Mouse (Mus musculus) natural killer cell, adult 2 months (primary cell): ENCODE measurements around the gene Reg4.

Experiments
- DNase-seq, 2 experiments: peaks; one replicate each; pipeline ENCODE4 v3.0.0; 2022; ENCODE audit warnings: low spot score in 2 of 2

Reg4 gene

DNA sequence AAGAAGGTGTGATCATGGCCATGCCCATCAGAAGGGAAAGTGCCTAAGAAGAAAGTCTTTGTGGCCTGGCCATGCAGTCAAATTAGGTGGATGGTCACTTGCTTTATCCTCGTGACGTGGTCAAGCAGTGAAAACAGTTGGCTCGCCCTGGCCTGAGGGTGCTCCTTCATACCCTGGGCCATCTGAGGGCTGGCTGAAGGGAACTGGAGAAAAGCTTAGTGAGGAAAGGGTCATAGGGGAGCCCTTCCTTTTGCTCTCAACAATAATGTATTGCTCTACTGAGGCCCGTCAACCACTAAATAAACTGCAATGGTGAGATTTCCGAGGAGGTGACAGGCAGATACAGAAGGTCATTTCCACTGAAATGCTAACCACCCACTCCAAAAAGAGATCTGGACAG, 15.3 kb downstream of the Reg4 start:
- DNase-seq = no peak

DNA sequence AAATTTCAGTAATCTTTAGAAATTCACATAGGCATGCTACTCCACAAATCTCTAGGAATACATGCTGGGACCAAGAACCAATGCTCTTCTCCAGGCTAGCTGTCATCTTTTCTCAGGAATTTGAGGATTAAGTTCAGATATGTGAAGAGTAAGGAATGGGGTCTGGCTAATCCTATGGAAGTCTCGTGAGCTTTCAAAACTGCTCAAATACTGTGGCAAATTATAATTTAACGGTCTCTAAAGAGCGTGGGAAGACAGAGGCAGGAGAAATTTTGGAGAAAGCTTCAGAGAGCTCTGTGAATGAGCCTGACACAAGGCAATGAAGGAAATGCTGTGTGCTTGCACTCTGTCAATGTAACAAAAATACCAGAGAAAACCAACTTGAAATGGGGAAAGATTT, 16.2 kb downstream of the Reg4 start:
- no peak for DNase-seq

DNA sequence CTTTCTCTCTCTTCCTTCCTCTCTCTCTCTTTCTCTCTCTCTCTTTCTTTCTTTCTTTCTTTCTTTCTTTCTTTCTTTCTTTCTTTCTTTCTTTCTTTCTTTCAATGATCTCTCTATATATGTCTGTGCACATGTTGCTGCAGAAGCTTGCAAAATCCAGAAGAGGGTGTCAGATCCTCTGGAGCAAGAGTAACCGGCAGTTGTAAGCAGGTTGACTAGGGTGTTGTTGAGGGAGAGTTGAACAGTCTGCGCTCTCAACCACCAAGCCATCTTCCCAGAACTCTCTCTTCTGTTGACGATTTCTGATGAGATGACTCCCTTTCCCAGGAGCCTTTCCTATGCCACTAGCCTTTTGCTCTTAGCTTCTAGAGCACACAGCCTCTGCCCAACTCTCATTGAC, 20.1 kb downstream of the Reg4 start:
- DNase-seq = no peak

DNA sequence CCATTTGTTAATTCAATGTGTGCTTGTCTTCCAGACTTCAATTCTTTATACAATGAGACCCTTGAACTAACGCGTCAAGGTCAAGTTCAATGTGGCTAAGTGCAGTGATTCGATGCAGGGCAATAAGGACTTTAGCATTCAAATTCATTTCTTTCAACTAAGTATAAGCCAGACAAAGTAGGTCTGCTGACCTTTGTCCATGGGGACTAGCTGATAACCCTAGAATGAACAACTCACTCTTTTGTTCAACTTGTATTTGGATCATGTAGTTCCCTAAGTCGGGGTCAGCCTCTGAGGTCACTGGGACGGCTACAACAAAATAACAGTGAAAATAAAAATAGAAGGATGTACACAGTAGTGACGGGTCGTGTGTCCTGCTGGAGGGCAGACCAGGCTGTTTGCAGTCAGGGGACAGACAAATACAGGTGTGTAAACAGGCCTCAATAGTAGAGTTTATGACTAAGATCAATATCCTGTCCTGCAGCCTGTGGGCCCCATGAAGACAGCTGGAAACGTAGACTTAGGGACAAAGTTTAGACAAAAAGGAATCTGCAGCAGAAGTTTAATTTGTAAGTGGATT, 20.6 kb downstream of the Reg4 start:
- DNase-seq = no peak

DNA sequence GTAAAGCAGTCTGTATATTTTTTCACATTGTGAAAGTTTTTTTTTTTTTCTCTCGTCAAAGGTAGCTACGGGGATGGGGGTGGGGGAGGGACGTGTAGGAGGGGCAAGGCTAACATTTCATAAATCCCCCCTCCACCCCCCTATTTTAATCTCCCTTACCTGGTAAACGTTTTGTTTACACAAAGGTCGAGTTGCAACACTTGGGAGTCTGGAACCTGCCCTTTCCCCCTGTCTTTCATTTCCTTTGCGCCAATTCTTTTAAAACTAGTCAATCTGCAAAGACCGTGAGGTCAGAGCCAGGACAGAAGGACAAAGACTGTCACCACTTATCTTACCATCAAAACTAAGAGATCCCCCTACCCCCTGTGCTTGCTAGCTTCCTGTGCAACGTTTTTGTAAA, 23.9 kb downstream of the Reg4 start:
- DNase-seq = no peak

DNA sequence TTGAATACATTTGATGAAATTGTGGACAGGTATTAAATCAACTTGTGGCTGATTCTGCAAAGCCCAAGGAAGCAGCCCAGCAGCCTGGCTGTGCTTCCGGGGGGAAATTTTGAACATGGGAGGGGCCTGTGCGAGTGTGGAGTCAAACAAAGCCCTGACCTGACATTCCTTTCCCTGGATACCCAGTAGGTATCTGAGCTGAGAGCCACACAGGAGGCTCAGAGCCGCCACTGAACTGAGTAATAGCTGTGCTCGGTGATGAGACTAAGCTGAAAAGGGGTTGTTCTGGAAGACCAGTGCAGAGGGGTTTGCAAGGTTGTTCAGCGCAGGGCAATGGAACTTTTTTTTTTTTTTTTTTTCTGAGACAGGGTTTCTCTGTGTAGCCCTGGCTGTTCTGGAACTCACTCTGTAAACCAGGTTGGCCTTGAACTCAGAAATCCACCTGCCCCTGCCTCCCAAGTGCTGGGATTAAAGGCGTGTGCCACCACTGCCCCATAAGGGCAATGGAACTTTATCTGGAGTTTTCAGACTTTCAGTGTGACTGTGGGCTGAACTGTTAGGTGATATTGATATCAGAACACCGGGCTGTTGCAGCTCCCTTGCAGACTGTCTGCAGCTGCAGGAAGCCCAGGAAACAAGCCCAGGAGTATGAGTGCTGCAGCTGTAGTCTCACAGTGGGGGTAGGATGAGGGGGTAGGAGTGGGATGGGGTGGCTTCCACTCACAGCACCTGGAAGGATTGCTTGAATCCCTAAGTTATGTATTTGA, 25.2 kb downstream of the Reg4 start:
- DNase-seq = no peak

DNA sequence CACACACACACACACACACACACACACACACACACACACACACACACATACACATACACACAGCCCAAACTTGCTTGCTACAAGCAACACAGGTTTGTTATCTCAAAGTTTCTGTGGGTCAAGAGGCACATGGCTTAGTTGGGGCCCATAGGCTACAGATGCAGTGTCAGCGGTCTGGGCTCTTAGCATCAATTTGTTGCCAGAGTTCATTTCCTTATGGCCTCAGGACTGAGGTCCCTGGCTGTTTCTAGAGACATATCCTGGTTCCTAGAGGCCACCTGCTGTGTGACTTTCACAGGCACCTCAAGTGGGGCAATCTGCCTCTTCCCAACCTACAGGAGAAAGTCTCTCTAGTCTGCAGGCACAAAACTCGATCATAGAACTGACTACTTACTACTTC, 27.4 kb downstream of the Reg4 start:
- no peak for DNase-seq

DNA sequence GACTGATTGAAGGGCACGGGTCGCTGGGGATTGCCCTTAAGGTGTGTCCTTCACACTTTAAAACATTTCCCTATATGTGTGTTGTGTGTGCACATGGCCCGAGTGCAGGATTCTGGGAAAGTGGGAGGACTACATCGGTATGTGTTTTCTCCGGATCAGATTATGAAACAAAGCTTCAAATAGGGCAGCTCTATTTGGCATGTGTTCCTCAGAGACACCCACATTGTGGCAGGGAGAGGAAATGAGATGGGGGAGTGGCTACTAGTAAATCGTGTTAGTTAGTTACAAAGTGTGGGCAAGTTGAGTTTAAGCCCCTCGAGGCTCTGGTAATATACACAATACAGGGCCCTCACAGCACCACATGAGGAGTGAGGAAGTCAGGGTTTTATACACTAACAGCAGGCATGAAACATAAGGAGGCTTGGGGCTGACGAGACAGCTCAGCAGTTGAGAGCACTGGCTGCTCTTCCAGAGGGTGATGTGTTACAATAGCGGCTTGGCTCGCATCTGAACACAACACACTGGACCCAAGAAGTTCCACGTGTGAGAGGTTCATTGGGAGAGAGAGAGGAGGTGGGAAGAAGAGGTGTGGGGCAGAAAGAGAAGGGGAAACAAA, 28.0 kb downstream of the Reg4 start:
- DNase-seq = no peak

DNA sequence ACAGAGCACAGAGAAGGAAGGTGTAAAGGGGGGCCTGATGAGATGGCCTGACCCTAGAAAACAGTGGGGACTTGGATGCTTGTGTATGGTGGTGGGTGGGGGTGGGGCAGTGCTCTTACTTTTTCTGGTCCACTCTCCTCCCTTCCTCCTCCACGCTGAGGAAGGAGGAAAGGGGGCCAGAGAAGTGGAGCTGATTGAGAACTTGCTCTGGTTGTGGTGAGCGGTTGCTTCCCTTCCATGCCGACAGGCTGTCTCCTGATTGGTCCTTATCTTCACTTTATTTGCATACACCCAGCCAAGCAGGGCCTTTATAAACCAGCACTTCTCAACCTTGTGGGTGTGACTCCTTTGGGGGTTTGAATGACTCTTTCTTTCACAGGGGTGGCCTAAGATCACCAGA, 32.1 kb downstream of the Reg4 start:
- DNase-seq = no peak

DNA sequence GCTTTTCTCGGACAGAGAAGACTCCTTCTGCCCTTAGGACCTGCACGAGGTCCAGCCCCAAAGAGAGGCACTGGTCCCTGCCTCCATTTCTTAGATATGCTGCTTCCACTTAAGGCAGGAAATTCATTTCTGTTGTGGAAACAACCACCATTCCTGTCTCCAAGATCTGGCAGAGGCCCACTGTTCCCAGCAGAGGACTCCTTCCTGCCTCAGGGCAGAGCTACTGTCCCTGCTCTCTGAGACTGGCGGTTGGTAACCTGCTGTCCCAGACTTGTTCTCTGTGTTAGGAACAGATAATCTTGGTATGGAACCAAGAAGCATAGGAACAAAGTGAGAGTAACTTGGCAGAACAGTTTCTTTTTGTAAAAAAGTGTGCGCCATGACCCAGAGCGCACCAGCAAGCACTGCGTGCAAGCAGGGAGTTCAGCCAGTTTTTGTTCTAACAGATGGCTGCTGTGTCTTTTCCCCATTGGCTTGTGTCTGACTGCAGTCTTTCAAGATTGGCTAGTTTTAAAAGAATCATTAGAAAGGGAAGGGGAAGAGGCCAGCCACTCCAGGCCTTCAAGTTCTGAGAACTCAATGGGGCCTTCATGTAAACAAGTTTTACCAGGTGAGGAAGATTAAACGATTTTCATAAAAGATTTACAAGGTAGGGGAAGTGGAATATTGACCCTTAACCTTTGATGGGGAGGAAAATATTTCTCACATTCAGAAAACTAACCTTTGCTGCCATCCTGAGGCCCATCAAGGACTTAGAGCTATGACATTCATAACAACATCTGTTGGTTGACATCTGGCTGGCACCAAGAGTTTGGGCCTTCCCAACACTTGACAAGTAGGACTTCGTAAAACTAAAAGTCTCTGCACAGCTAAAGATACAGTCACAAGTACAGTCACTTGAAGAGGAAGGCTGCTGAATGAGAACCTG, 33.0 kb downstream of the Reg4 start:
- no peak for DNase-seq

DNA sequence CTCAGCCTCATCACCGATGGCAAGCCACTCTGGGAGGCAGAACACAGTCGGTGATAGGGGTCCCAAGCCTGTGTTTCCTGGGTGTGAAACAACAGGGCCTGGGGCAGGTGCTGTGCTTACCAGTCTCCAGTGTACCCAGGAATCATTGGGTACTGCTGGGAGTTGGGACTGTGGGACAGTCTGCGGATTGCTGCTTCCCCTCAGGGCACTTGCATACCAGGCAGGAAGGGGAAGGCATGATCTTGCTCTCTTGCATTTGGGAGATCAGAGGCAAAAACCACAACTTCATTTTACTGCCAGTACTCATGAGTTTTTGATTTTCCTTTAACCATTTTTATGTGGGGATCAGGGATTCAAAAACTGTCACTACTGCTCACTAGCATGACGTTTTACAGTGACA, 36.8 kb downstream of the Reg4 start:
- no peak for DNase-seq

DNA sequence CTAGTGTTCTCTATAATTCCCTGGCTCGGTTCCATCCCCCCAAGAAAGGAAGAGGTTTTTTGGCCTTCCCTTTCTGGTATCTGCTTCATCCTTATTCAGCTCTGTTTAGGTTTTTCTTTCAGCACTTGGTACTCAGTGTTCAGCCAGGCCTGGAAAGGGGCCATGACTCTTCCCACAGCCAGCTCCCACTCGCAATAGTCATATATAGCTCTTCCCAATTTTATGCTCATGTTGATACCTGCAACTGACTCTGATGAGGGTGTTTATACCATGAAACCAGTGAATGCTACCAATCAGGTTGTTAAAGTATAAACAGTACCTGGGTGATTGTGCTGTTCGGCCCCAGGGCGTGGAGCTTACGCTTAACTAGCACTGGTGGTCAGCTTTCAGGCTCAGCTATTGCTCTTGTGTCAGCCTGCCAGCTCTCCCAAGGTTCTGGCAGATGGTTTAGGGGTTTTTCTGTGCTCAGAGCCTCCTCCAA, 37.4 kb downstream of the Reg4 start:
- DNase-seq = no peak

DNA sequence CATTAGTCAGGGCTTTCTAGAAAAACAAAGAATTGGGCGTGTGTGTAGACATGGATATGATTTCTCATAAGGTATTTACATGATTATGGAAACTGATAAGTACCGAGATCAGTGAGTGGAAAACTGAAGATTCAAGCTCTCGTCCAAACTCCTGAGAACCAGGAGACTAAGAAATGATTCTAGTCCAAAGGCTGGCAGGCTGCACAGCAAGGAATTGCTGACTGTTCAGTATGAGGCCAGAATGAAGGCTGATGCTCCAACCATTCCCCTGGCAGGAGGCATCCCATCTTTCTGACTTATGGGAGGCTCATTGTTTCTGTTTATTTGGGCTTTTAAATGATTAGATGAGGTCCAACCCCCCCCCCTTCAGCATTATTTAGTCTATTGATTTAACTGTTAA, 38.6 kb downstream of the Reg4 start:
- DNase-seq = no peak

DNA sequence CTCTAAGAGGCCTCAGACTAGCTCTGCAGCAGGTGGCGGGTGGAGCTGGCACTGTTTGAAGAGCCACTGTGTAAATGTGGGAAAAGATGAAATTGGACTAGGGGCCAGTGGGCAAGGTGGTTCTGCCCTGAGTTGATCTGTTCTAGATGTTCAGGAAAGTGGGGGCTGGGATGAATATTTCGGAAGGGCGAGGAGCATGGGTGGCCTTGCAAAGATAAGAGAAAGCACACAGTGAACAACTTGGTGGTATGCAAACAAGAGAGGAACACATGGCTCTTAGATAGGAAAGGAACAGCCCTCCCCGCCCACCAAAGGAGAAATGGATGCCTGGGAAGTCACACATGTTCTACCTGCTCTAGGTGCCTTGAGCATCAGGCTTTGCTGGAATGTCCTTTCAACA, 39.5 kb downstream of the Reg4 start:
- no peak for DNase-seq

DNA sequence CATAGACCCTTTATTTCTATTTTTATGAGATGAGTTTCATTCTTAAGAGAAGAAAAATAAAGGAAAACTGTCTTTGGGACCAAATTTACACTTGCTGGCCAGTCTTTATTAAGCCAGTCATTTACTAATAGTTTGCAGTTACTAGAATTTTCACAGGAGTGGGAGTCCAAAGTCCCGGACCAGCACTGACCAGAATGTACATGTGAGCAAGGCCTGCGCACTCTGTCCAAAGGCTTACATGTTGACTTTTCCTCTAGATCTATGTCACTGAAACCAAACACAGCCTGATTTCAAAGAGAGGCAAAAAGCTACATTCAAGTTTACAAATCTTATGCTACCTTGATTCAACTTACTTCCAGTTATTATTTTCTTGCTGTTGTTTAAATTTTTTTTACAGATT, 40.2 kb downstream of the Reg4 start:
- DNase-seq = no peak

DNA sequence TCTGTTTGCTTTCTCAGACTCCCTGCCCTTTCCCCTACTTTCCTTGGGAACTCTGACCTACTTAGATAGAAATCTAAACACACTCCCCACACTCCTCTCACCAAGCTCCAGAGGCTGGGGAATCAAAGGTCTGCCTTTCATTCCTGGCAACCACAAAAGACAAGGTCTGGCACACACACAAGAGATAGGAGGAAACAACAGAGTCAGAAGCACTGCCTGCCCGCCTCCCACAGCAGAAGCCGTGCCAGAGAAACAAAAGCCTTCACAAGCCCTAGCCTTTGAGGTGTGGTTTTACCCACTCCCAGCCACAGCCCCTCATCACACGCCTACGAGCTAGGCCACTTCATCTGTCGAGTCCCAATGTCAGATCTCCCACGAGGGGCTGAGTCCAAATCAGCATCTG, 45.3 kb downstream of the Reg4 start:
- DNase-seq = no peak

DNA sequence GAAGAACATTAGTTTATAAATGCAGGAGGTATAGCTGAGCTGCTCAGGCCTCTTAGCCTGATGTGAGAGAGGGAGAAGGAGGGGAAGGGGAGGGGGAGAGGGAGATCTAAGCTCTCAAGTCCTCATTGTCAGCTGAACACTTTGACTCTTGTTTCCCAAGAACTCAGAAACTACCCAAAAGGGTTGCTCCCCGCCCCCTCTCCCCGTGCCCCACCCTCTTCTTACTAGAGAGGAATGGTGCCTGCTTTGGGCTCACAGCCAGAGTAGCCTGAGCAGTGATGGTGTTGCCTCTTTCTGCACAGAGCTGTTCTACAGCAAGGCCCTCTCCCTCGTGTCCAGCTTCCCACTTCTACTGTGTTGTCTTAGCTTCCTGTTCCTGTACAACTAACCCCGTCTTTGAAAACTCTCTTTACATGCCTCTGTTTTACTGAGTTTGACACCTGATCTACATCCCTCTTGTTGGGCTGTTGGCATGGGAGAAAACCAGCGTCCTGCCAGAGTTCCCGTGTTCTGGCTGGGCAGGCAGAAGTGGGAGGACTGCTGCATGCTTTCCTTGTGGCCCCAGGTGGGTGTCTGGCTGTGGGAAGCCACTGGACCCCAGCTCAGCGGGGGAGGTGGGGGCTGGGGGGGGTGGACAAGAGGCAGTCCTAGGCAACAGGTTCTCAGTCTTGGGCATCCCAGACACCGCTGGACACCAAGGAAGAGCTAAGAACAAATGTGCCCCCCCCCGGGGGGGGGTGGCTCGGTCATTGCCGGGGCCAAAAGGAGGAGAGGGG, 51.9 kb downstream of the Reg4 start:
- DNase-seq = no peak

DNA sequence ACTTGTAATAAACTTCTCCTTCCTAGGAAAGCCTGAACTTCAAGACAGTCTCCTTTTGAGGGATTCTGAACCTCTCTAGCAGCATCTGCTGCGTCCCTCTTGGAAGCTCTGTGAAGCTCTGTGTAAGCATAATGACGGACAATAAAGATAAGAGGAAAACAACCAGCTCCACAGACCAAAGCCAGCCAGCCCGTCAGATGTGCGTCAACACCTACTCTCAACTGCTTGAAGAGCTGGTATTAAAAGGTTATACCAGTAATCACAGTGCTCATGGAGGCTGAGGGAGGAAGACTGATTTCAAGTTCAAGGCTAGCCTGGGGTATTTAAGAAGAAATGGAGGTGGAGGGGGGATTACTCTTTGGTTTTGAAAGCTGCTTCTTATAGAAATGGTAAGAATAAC, 57.7 kb downstream of the Reg4 start:
- DNase-seq = no peak

DNA sequence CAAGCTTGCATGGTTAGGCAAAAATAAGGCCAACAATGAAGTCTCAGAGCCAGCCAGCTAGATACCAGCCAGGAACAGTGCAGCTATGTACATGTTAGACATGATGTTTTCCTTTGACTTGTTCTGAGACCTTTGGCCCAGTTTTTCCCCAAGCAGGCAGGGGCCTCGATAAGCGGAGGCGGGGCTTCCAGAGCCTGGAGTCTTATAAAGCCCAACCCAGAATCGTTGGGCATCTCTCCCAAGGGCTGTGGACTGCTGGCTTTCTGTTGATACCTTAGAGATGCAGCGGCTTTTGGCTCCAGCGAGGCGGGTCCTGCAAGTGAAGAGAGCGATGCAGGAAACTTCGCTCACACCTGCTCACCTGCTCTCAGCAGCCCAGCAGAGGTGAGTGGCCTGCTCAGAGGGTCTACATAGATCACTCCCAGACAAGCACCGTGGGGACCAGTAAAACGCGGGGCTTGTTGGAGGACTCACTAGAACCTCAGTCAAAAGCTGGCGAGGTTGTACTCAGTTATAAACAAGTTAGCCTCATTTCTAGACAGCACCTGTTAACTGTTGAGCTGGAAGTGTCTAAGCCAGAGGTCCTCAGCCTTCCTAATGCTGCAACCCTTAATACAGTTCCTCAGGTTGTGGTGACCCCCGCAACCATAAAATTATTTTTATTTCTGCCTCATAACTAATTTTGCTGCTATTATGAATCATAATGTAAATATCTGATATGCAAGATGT, 58.4 kb downstream of the Reg4 start, which contains the start of gene Hmgcs2:
Gene Hmgcs2 (plus strand): TSS at position 232 of the 729 bp plus-strand sequence.
- DNase-seq = no peak

DNA sequence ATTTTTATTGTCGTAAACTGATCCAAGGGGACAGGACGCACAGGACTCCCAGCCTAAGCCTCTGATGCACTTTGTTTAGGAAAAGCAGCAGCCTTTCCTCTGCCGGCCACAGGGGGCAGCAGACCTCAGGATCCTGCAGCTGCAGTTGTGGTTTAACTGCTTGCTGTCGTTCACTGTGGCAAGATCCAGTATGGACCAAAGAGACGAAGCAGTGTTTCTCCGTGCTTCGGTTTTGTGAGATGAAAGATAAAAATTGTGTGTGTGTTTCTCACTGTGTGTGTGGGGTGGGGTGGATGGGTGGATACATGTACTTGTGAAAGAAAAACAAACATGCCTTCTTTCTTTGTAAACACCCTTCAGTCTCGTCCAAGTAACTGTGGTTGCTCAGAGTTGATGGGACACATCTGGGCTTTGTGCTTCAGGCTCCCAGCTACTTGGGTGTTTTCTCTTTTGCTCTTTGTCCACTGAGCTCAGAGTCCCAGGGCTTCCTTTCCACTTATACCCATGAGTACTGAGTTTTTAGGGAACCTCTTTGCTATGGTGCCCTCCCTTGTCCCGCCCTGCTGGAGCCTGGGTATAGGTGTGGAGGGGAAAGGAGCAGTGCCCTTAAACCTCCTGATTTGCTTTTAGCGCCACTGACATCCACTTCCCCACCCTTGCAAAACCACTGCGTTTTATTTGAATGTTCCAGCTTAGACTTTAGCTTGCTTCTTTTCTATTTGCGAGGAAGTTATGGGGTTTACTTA, 59.1 kb downstream of the Reg4 start:
- DNase-seq = peak; percentile 13 to 21
